Mouse (Mus musculus): Measurements from ENCODE around the gene Arhgef28.

Gene Arhgef28

GRCm38 (mm10) chr13:97953526-97953925 is 252.7 kb downstream of the Arhgef28 start:
- DNase-seq: no peak

- no peak for DNase-seq
These were observed 257.4 kb downstream of the Arhgef28 start for GRCm38 (mm10) chr13:97948856-97949255.

GRCm38 (mm10) chr13:97947598-97947997 is 258.6 kb downstream of the Arhgef28 start:
- DNase-seq: no peak

GRCm38 (mm10) chr13:97946422-97946821 is 259.8 kb downstream of the Arhgef28 start:
- DNase-seq: no peak

GRCm38 (mm10) chr13:97941909-97942680 is 264.1 kb downstream of the Arhgef28 start:
- DNase-seq: no peak

GRCm38 (mm10) chr13:97941099-97941498 is 265.1 kb downstream of the Arhgef28 start:
- no peak for DNase-seq

GRCm38 (mm10) chr13:97939433-97940160 is 266.6 kb downstream of the Arhgef28 start:
- peak; percentile 4 for DNase-seq

- DNase-seq: peak; percentile 65
These were observed 267.5 kb downstream of the Arhgef28 start for GRCm38 (mm10) chr13:97938596-97939297.

GRCm38 (mm10) chr13:97937919-97938318 is 268.3 kb downstream of the Arhgef28 start:
- DNase-seq: peak; percentile 14

GRCm38 (mm10) chr13:97928135-97928497 is 278.1 kb downstream of the Arhgef28 start:
- no peak for DNase-seq

- DNase-seq: no peak
These were observed 278.7 kb downstream of the Arhgef28 start for GRCm38 (mm10) chr13:97927376-97928134.

GRCm38 (mm10) chr13:97926371-97926770 is 279.9 kb downstream of the Arhgef28 start:
- no peak for DNase-seq

- no peak for DNase-seq
These were observed 283.2 kb downstream of the Arhgef28 start for GRCm38 (mm10) chr13:97923009-97923408.

GRCm38 (mm10) chr13:97919590-97919989 is 286.6 kb downstream of the Arhgef28 start:
- no peak for DNase-seq

GRCm38 (mm10) chr13:97918117-97918900 is 287.9 kb downstream of the Arhgef28 start:
- no peak for DNase-seq

GRCm38 (mm10) chr13:97911013-97911412 is 295.2 kb downstream of the Arhgef28 start:
- DNase-seq: no peak

- no peak for DNase-seq
These were observed 303.4 kb downstream of the Arhgef28 start for GRCm38 (mm10) chr13:97902821-97903220.

GRCm38 (mm10) chr13:97900380-97900758 is 305.9 kb downstream of the Arhgef28 start:
- no peak for DNase-seq

- DNase-seq: no peak
These were observed 306.4 kb downstream of the Arhgef28 start for GRCm38 (mm10) chr13:97899604-97900379.

- no peak for DNase-seq
These were observed 307.6 kb downstream of the Arhgef28 start for GRCm38 (mm10) chr13:97898590-97898989.

Measured in cerebellum, adult 9-11 months (tissue).